Mouse (Mus musculus) adrenal gland, postnatal 4 days (tissue): Measurements from ENCODE around the gene Fam89b. TPM values are rescaled to one million over a fixed set of nuclear protein-coding genes. Genes with fewer than 3 reads are reported as not detected.
A peak's percentile ranks its signal among the peaks of the same experiment; 100 is the strongest.
"Not testable (repeated sequence)": the region's sequence is repeated elsewhere in the genome, so short reads cannot be mapped to it uniquely, and the experiment has no call there.

ENCODE experiments used
- DNase-seq, 2 experiments: peaks; one replicate each; pipeline ENCODE4 v3.0.0; 2021 to 2022; ENCODE audit warnings: low spot score in 2 of 2, mixed read lengths in 2 of 2
- total RNA-seq, 2 experiments: library from RNA; stranded (reverse); gene quantifications; 2 replicates each; pipeline ENCODE4 v1.2.3; 2021

Gene Fam89b
- total RNA-seq, 2 experiments from 2014 or later, result 63.5 to 67.5 TPM

- DNase-seq, result no peak
Observed at GRCm38 (mm10) chr19:5713730-5714129, 15.7 kb downstream of the Fam89b start.

- no peak for DNase-seq
Observed at GRCm38 (mm10) chr19:5713255-5713654, 16.2 kb downstream of the Fam89b start.

DNA sequence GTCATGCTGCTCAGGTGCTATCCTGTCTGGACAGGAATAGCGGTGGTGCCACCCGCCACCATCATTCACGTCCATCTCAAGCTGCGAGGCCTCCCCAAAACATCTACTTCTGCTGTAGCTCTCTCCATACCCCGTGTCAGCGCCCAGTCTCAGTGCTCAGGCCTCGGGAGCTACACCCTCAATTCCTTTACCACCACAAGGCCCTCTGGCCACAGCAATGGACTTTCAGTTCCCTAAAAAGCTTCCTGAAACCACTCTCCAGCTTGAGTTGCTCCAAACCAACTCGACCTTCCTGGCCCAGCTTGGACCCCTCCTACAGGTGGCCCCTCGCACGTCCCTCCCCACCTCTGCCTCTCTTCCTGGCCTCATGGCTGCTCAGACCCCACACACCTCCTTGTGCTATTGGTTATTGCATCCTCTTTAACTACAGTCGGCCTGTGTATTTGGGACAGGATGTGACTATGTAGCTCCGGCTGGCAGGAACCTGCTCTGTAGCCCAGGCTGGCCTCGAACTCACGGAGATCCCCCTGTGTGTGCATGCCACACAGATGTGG lies 17.5 kb downstream of the Fam89b start:
- no peak for DNase-seq

GRCm38 (mm10) chr19:5711218-5711617 lies 18.2 kb downstream of the Fam89b start:
- no peak for DNase-seq

DNA sequence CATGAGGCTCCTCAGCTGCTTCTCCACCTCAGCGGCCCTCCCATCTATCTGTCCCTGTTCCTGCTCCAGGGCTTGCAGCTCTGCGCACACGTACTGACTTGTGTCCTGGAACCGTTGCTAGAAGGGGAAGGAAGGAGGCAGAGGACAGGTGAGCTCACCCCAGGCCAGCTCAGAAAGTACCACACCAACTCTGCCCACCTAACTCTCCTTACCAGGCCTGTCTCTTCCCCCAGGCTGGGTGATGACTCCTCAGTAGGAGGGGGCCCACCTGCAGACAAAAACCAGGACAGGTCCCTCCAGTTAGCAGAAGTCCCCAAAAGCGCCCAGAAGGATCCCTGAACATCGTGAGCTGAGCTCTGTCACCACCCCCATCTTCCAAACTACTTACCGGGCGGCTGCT lies 18.9 kb downstream of the Fam89b start:
- DNase-seq, result no peak

GRCm38 (mm10) chr19:5710068-5710467 lies 19.4 kb downstream of the Fam89b start:
- no peak for DNase-seq

- no peak for DNase-seq
Observed at GRCm38 (mm10) chr19:5704801-5705571, 24.5 kb downstream of the Fam89b start.

GRCm38 (mm10) chr19:5704163-5704800 lies 25.2 kb downstream of the Fam89b start, which contains the start of gene Kcnk7:
TSS of gene Kcnk7 (plus strand) at chr19:5704367.
- DNase-seq, result no peak

DNA sequence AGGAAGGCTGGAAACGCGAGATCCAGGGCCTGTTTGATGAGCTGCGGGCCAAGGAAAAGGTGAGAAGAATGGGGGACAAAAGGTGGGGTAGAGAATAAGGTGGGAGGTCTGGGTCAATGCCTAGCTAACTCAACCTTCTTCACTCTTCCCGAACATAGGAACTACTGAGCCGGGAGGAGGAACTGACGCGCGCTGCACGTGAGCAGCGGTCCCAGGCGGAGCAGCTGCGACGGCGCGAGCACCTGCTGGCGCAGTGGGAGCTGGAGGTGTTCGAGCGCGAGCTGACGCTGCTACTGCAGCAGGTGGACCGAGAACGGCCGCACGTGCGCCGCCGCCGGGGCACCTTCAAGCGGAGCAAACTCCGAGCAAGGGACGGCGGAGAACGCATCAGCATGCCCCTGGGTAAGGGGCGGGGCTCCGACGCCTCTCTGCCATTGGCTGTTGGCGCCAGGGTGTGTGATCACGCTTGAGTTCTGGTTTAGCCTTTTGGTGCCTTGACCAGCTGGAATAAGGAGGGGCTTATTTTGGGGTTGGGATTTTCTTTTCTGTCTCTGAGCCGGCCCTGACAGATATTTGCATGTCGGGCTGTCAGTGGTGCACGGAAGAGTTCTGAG lies 33.5 kb downstream of the Fam89b start:
- DNase-seq, result no peak

GRCm38 (mm10) chr19:5693801-5694200 lies 35.7 kb downstream of the Fam89b start:
- no peak for DNase-seq

DNA sequence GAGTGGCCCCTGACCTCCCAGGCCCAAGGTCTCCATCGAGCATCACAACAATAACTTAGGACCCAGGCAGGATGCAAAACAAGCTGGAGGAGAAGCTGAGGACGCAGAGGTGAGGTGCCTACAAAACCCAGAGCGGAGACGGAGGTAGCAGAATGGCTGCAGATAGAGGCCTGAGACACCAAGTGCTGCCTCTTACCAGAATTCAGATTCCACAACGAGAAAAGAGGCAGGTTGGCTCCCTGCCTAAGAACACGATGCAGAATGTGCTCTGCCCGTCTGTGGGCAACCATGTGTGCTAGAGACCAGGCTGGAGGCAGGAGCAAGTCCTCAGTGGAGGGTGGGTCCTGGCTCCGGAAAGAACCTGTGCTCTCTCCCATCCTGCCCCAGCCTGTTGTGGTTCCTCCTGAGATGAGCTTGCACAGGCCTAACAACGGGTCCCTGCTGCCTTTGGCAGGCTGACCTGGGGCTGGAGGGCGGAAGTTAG lies 36.5 kb downstream of the Fam89b start:
- DNase-seq, result no peak

DNA sequence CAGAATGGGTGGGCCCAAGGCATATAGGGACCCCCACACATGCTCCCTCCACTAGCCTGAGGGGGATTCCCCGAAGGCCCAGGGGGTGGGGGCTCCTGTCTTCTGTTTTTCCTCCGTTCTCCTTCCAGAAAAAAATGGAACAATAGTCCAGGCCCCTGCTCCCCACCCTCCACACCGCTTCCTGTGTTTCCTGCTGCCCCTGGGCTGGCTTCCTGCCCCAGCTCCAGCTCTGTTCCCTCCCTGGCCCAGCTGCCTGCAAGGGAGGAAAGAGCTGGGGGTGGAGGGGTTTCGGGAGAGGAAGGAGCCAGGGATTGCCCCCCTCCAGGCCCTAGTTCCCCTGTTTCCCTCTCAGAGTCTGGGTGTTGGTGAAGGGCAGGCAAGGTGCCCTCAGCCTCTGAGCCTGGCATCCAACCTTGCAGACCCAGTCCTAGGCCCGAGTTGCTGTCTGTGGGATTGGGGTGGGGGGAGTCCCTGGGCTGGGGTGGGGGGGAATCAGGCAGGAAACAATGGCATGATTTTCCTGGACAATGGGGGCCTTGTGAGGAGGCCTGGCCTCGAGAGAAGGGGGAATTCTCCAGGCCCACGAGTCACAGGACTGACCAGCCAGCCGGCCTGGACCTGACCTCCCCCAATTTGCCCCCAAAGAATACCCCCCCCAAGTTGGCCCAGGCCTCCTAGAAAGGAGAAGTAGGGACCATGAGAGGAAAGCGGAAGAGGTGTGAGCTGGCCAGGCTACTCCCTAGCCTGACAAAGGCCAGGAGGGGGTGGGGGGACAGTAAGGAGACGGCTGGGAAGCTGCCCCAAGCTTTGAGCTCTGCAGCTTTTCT lies 37.2 kb downstream of the Fam89b start:
- no peak for DNase-seq

GRCm38 (mm10) chr19:5691601-5692000 lies 37.9 kb downstream of the Fam89b start:
- no peak for DNase-seq

- DNase-seq, result no peak
Observed at GRCm38 (mm10) chr19:5690343-5690735, 39.1 kb downstream of the Fam89b start.

- peak; percentile 54 to 82 for DNase-seq
Observed at GRCm38 (mm10) chr19:5689565-5690342, 39.7 kb downstream of the Fam89b start.

- DNase-seq, result no peak
Observed at GRCm38 (mm10) chr19:5689088-5689428, 40.4 kb downstream of the Fam89b start.

DNA sequence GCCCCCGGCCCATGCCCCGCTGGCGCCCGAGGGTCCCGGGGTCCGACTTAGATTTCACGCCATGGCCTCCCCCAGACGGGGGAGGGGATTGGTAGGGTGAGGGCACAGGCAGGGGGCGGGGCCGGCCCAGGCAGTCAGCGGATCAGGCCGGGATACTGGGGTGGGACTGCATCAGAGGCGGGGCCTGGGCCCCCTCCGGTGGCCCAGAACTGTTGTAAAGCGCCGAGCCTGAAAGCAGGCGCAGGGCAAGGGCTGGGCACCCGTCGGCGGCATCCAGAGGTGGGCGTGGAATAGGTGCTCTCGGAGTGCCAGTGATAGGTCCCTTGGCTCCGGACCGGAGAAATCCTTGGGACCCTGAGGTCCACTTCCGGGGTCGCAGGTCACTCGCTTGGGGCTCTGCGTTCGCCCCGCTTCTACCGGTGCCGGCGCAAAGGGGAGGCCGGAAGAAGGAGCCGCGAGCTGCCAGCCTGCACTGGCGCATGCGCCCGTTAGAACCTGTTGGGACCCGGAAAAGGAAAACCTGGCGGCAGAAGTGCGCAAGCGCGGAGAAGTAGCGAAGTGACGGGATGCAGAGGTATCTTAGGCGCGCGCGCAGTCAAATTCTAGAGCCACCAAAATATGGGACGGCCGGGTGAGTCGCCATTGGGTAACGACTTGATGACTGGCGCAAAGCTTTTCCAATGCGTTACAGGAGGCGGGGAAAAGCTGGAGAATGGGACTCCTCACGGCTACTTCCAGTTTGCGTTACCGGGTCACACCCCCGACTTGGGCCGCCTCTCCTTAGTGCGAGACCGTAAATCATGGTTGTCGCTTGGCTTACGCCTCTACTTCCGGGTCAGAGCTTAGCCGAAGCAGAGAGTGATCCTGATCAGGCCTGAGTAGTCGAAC lies 41.0 kb downstream of the Fam89b start, which contains the start of the genes Map3k11 and Pcnx3:
Map3k11 (plus strand) TSS at position 543 of the 888 bp plus-strand sequence.
Pcnx3 (minus strand) TSS at position 709 of the 888 bp plus-strand sequence.
- DNase-seq, result peak; percentile 93

DNA sequence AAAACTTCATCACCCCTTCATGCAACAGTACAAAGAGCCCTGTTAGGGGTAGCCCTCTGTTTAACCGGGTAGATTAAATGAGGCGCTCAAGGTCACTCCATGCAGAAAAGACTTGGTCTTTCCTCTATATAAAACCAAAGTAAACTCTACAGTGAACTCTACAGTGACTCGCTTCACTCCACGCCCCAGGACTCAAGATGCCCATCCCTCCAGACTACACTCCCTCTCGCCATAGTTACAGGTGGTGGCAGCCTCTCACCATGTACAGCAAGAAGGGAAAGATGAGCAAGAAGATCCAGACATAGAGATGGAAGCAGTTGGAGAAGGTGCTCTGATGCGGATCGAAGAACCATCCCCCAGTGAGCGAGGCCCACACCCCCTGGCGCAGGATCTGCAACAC lies 41.7 kb downstream of the Fam89b start:
- DNase-seq, result no peak

- DNase-seq, result not testable (repeated sequence)
Observed at GRCm38 (mm10) chr19:5686954-5687353, 42.5 kb downstream of the Fam89b start.
